Mouse (Mus musculus): Measurements from ENCODE around the gene Itga3.
A peak's percentile ranks its signal among the peaks of the same experiment; 100 is the strongest.

The Itga3 gene

DNA sequence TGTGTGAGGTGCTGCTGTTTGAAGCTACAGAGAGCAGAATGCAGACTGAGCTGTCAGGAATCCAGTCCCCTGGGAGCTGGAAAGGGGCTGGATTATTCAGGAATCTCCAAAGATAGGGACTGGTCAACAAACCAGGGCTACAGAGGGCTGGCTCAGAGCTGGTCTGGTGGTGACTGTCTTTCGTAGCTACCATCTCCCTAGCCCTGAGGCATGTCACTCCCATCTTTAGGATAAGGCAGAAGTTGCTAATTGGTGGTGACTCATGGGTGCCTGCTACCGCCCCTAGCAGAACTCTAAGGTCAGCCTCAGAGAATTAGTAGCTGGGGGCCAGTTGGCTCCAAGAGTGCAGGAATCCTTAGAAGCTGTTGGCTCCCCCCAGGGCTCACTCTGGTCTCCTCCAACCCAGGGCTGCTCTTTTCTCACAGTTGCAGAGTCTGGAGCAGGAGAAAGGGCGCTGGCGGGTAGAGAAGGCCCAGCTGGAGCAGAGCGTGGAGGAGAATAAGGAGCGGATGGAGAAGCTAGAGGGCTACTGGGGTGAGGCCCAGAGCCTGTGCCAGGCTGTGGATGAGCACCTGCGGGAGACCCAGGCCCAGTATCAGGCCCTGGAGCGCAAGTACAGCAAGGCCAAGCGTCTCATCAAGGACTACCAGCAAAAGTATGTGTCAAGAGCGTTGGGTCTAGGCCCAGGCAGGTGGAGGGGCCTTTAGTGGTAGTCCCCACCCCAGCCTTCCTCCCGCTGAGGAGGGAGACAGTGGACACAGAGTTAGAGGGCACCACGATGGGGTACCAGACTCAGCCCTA, 72.3 kb downstream of the Itga3 start:
- DNase-seq (ENCODE audit: low spot score in 2 of 2): no peak

DNA sequence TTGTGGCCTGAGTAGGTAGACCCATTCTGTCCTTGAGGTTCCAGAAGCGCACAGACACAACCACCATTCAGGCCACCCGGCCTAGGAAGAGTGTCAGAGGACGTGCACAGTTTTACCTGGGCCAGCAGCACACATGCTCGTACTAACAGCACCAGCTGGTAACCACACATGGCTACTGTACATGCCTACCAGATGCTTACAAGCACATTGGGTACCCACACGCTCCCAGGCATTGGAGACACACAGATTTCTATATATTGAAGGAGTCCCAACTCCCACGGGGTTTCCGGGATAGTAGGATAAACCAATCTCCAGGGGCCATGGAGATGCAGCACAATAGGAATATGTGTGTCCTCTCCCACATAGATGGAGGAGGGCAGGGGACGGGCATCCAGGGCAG, 73.9 kb downstream of the Itga3 start:
- no peak for DNase-seq (ENCODE audit: low spot score in 2 of 2)

DNA sequence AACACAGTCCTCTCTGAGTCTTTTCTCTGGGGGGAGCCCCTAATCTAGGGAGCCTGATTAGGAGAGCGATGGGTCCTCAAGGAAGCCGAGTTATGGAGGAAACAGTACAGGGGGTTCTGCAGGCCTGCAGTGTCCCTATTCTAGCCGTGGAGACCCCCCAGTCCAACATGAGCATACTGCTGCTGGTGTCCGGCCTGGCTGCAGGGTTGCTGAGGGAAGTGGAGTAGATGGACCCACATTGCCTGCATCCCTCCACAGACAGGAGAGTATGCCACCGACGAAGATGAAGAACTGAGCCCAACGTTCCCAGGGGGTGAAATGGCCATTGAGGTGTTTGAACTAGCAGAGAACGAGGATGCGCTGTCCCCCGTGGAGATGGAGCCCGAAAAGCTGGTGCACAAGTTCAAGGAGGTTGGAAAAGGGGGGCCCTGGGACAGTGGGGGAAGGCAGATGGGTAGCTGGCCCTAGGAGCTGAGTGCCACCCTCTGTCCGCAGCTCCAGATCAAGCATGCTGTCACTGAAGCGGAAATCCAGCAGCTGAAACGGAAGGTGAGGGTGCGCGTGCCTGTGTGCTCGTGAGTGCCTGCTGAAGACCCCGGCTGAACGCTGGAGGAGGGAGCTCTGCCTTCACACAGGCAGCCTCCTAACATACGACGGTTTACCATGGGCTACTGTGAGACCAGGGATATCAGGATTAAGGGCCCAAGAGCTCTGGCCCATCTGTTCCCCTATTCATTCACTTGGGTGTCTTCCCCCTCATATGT, 74.8 kb downstream of the Itga3 start:
- DNase-seq (ENCODE audit: low spot score in 2 of 2): no peak

DNA sequence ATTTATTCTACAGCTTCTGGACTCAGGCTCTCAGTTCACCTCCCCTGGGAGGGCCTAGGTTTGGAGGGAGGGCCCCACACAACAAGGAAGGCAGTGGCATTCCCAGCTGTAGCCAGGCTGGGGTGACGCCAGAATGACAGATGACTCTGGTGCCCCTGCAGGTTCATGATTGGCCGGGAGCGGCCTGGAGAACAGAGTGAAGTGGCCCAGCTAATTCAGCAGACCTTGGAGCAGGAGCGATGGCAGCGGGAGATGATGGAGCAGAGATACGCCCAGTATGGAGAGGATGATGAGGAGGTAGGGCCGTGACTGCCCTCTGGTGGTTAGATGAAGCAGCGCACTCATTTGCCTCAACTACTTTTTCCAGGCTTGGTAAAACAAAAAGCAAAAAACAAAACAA, 75.5 kb downstream of the Itga3 start:
- peak; percentile 51 to 68 for DNase-seq (ENCODE audit: low spot score in 2 of 2)

DNA sequence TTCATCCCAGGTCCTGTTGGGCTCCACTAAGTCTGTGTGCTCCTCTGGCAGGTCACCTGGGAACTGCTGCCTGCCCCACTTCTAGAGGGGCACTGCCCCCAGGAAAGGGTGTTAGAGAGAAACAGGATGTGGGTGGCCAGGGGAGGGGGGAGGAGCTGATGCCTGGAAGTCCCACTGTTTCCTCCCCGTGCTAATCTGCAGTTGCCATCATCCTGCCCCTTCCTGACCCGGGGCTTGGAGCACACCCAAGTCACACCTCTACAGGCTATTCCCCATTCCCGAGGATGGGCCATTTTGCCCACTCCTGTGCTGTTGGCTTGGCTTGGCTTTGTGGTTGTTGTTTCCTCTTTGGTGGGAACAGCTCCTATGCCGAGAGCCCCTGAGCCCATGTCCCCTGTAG, 76.1 kb downstream of the Itga3 start:
- DNase-seq (ENCODE audit: low spot score in 2 of 2): peak; percentile 60 to 63

DNA sequence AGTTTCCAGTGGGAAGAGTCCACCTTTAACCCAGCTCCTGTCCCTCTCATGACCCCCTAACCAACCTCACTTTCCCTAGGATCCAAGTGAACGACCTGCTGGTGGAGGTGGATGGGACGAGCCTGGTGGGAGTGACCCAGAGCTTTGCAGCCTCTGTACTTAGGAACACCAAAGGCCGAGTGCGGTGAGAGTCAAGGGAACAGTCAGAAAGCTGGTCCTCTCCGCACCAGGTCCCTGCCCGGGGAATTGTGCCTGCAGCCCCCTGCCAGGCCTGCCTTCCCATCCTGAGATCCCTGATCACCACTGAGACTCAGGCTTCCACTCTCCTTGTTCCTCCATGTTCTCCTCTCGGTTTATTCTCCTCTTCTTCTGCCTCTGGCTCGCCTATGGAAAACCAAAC, 76.5 kb downstream of the Itga3 start:
- DNase-seq (ENCODE audit: low spot score in 2 of 2): no peak

DNA sequence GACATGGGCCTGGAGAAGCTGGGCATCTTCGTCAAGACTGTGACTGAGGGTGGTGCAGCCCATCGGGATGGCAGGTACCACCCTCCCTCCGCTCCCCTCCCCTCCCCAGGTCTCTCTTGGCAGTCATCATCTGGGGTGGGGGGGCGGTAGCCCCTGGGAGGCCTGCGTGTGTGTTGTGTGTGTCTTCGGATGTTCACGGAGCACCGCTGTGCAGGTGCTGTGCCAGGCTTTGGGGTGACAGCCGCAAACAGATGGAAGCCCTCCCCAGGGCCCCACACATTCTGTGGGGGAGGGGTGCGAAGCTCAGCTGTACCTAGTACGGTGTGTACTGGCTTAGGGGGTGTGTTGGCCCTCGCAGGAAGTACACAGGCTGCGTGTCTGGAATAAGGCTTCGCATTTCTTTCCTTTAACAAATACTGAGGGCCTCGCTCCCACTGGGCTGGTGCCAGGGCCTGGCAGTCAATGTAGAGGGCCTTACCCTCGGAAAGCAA, 78.5 kb downstream of the Itga3 start:
- DNase-seq (ENCODE audit: low spot score in 2 of 2): peak in 1 of 2 experiments; percentile 56

DNA sequence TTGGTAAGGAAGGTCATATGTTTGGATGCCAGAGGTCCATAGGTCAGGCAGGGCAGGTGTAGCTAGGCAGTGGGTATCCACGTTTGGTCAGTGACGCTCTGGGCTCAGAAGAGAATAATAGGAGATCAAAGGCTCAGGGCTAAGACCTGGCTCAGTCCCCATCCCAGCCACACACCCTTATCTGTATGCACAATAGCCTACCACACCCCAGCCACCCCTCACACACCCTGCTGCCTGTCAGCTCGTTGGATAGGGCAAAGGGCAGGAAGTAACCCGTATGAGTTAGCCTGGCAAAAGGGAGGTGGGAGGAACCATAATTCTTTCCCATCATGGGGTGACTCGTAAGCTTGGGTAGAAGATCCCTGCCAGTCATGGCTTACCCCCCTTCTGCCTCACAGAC, 79.0 kb downstream of the Itga3 start:
- DNase-seq (ENCODE audit: low spot score in 2 of 2): peak; percentile 57 to 64

DNA sequence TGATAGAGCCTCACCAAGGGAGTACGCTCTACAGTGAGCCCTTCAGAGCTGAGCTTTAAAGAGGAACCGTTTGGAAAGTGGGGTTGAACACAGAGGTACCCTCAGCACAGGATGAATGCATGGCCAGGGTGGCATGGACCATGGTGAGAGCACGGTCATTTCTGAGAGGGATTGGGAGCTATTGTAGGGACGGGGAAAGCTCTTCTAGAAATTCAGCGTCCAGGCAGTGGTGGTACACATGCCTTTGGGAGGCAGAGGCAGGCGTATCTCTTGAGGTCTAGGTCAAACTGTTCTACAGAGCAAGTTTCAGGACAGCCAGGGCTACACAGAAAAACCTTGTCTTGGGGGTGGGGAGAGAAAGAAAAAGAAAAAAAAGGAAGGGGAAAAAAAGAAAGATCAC, 79.6 kb downstream of the Itga3 start:
- no peak for DNase-seq (ENCODE audit: low spot score in 2 of 2)

DNA sequence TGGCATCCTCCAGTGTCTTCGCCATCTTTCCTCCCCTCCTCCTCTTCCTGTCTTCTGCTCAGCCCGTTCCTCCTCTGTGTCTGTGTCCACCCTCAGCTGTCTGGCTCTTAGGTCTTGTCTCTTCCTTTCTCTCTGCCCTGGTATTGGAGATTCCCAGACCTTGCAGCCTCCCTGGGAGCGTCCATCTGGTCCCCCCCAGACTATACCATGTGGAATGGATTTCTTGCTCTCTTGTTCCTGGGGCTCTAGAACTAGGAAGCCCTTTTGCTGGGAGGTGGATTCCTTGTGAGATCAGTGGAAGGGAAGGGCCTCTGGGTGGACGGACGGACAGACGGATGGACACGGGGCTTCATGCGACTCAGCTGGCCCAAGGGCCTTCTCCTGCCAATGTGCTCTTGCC, 80.5 kb downstream of the Itga3 start:
- DNase-seq (ENCODE audit: low spot score in 2 of 2): no peak

DNA sequence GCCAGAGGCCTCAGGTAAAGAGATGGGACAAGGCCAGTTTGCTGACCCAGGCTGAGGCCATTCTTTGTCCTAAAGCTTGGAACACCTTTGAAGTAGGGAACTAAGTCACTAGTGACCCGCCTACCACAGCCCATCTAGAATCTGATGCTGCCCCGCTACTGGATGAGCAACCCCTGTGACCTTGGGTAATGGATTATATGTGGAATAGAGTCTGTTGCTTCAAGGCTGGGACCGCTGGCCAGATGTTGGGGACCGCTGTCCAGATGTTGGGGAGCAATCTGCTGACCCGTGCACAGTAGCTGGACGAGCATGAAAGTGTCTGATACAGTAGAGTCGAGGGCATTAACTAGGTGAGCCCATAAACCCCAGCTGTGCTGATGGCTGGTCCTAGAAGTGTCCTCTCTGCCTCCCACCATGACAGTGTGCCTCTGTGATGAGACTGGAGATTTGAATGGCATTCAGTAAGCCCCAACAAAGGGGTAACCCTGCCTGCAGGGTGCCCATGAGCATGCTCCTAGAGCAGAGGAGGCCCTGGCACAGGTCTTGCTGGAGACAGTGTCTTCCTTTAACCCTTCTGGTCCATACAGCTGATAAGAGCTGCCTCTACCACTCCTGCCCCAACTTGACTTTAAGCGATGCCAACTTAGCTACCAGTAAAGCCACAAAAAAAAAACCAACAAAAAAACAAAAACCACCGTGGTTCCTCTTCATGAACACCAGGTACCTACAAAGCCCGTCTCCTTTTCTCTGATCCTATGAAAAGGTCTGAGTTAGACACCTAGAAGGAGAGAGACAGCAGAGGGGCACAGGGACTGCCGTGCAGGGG, 81.4 kb downstream of the Itga3 start:
- no peak for DNase-seq (ENCODE audit: low spot score in 2 of 2)
